Mouse (Mus musculus) lung, postnatal 0 days (tissue): ENCODE data around the gene Eif2s2.

ENCODE experiments used
- CTCF ChIP-seq: IDR thresholded peaks from 2 replicates; pipeline ENCODE4 v1.5.1; 2016; ENCODE audit warnings: antibody characterized with exemption, mild to moderate bottlenecking
- EP300 ChIP-seq: IDR thresholded peaks from 2 replicates; pipeline ENCODE4 v1.6.1; 2016; ENCODE audit warnings: antibody characterized with exemption, mild to moderate bottlenecking, control low read depth

GRCm38 (mm10) chr2:154902111-154902510 is 9.4 kb upstream of the Eif2s2 start:
- TF ChIP-seq EP300 (no peak), CTCF (no peak)
